Mouse (Mus musculus) stomach, postnatal 0 days (tissue): Measurements from ENCODE around the gene Siae. TPM values are rescaled to one million over a fixed set of nuclear protein-coding genes. Genes with fewer than 3 reads are reported as not detected.

Source experiments
- ATAC-seq: fragments of 200-750 bp; cut with Nextera tagmentation; 2 replicates; pipeline ENCODE4 v1.8.0; 2017; ENCODE audit not compliant: low FRiP score, low TSS enrichment
- DNase-seq: peaks from one replicate; pipeline ENCODE4 v3.0.0-alpha.2; 2016; ENCODE audit warnings: low spot score
- H3K27ac ChIP-seq: fragments of 300-500 bp; sonication (generic); replicated peaks from 2 replicates; pipeline ENCODE4 v1.5.1; 2014; ENCODE audit warnings: mild to moderate bottlenecking, control low read depth
- H3K27me3 ChIP-seq: fragments of 300-500 bp; sonication (generic); 2 replicates; pipeline ENCODE4 v1.6.1; 2014; ENCODE audit warnings: low read length; ENCODE audit not compliant: control insufficient read depth, insufficient read depth
- H3K36me3 ChIP-seq: fragments of 300-500 bp; sonication (generic); 2 replicates; pipeline ENCODE4 v1.6.1; 2014; ENCODE audit warnings: low read length, mixed read lengths; ENCODE audit not compliant: control insufficient read depth, insufficient read depth
- H3K4me1 ChIP-seq: fragments of 300-500 bp; sonication (generic); replicated peaks from 2 replicates; pipeline ENCODE4 v1.6.1; 2014; ENCODE audit warnings: antibody characterized with exemption; ENCODE audit not compliant: control insufficient read depth, insufficient read depth
- H3K4me2 ChIP-seq: fragments of 300-500 bp; sonication (generic); replicated peaks from 2 replicates; pipeline ENCODE4 v1.6.1; 2014; ENCODE audit warnings: low read depth, mild to moderate bottlenecking, control low read depth, moderate library complexity
- H3K4me3 ChIP-seq: fragments of 300-500 bp; sonication (generic); 2 replicates; pipeline ENCODE4 v1.5.1; 2014; ENCODE audit warnings: low read depth, low read length, control low read depth
- H3K9ac ChIP-seq: fragments of 300-500 bp; sonication (generic); 2 replicates; pipeline ENCODE4 v1.6.1; 2014; ENCODE audit warnings: mild to moderate bottlenecking, low read length, control low read depth, mixed read lengths
- H3K9me3 ChIP-seq: fragments of 300-500 bp; sonication (generic); 2 replicates; pipeline ENCODE4 v1.6.1; 2016; ENCODE audit warnings: low read length; ENCODE audit not compliant: control insufficient read depth
- CTCF ChIP-seq: IDR thresholded peaks from 2 replicates; pipeline ENCODE4 v1.5.1; 2016; ENCODE audit warnings: antibody characterized with exemption, low read depth, mild to moderate bottlenecking, moderate library complexity
- EP300 ChIP-seq: optimal IDR thresholded peaks from 2 replicates; pipeline ENCODE3; 2016; ENCODE audit warnings: antibody characterized with exemption
- WGBS: fragments of 180-500 bp; shearing (Covaris S2); extraction: QIAGEN DNeasy Blood & Tissue Kit; methylation state at CpG from one replicate; pipeline ENCODE4 v1.1.7; 2014; 5-methylcytosine and 5-hydroxymethylcytosine counted together
- polyA plus RNA-seq: library from polyadenylated mRNA; unstranded; fragments of >200 nt; fragmentation: Nextera tagmentation; extraction: Ambion mirVana; gene quantifications from 2 replicates; pipeline ENCODE4 v1.2.1, GENCODE M21; 2015

Siae gene
- polyA plus RNA-seq, 1 experiment from 2014 or later: 6.9 TPM

- peak overlapping the region; percentile 58 for H3K4me2 ChIP-seq
- peak overlapping the region; percentile 47 for H3K9ac ChIP-seq
- H3K9me3 ChIP-seq: no peaks in the 10 kb centered on the region
- WGBS: 6% methylated on average over 32 of the region's 32 CpGs
- peak overlapping the region; percentile 77 for H3K27ac ChIP-seq
- H3K4me1 ChIP-seq: no peaks in the 10 kb centered on the region
- TF ChIP-seq CTCF (peak; percentile 60), EP300 (peak; percentile 67)
- DNase-seq: peak; percentile 61
- peak; percentile 49 for ATAC-seq
- no peaks in the 10 kb centered on the region for H3K36me3 ChIP-seq
- H3K4me3 ChIP-seq: peak overlapping the region; percentile 40
- H3K27me3 ChIP-seq: no peaks in the 10 kb centered on the region
Measured at GRCm38 (mm10) chr9:37530031-37530887, 25.2 kb upstream of the Siae start.

- H3K36me3 ChIP-seq: no peaks in the 10 kb centered on the region
- H3K27me3 ChIP-seq: no peaks in the 10 kb centered on the region
- TF ChIP-seq CTCF (peak; percentile 72), EP300 (no peak)
Measured at GRCm38 (mm10) chr9:37530888-37531705, 24.4 kb upstream of the Siae start.

GRCm38 (mm10) chr9:37536851-37537250, 18.6 kb upstream of the Siae start:
- Histone ChIP-seq H3K4me1 (no peaks in the 10 kb centered on the region), H3K9ac (no peak overlapping the region), H3K4me3 (no peak overlapping the region), H3K27me3 (no peaks in the 10 kb centered on the region), H3K27ac (no peak overlapping the region), H3K4me2 (no peak overlapping the region), H3K9me3 (no peaks in the 10 kb centered on the region), H3K36me3 (no peaks in the 10 kb centered on the region)
- ATAC-seq: no peak
- no peak for DNase-seq
- 82% methylated on average over 4 of the region's 4 CpGs for WGBS
- no peak for TF ChIP-seq EP300
- TF ChIP-seq CTCF: no peak

More at GRCm38 (mm10) chr9:37530888-37531705, 24.4 kb upstream of the Siae start:
- Histone ChIP-seq H3K9me3 (no peaks in the 10 kb centered on the region), H3K9ac (peak overlapping the region; percentile 47), H3K4me1 (no peaks in the 10 kb centered on the region), H3K4me2 (peak overlapping the region; percentile 58), H3K27ac (peak overlapping the region; percentile 67), H3K4me3 (peak overlapping the region; percentile 40)
- 4% methylated on average over 31 of the region's 31 CpGs for WGBS
- DNase-seq: peak; percentile 91
- peak; percentile 90 for ATAC-seq

- H3K27ac ChIP-seq: no peak overlapping the region
- no peaks in the 10 kb centered on the region for H3K9me3 ChIP-seq
- H3K9ac ChIP-seq: no peak overlapping the region
- H3K4me2 ChIP-seq: no peak overlapping the region
- TF ChIP-seq EP300 (no peak), CTCF (no peak)
- WGBS: 74% methylated on average over 5 of the region's 5 CpGs
- no peak for DNase-seq
- no peaks in the 10 kb centered on the region for H3K36me3 ChIP-seq
- no peaks in the 10 kb centered on the region for H3K4me1 ChIP-seq
- H3K4me3 ChIP-seq: no peak overlapping the region
- ATAC-seq: no peak
- H3K27me3 ChIP-seq: no peaks in the 10 kb centered on the region
Measured at GRCm38 (mm10) chr9:37537658-37538250, 17.7 kb upstream of the Siae start.

- ATAC-seq (peak; percentile 81), DNase-seq (peak; percentile 68)
- Histone ChIP-seq H3K4me1 (no peaks in the 10 kb centered on the region), H3K9me3 (no peaks in the 10 kb centered on the region), H3K27me3 (no peaks in the 10 kb centered on the region), H3K9ac (peak within 1 kb of the TSS; percentile 54), H3K4me3 (peak within 1 kb of the TSS; percentile 39), H3K36me3 (no peaks in the 10 kb centered on the region), H3K27ac (peak within 1 kb of the TSS; percentile 84), H3K4me2 (peak within 1 kb of the TSS; percentile 46)
- 49% methylated on average over 22 of the region's 23 CpGs for WGBS
- TF ChIP-seq EP300 (no peak), CTCF (no peak; the same call in 1 of the 2 replicates)
Measured at GRCm38 (mm10) chr9:37539170-37540025, 16.1 kb upstream of the Siae start, which contains the start of gene Vsig2. Vsig2 (plus strand) TSS chr9:37539255.
